Mouse (Mus musculus) limb, embryonic 15.5 days (tissue): ENCODE measurements around the gene Bmpr1a. TPM values are rescaled to one million over a fixed set of nuclear protein-coding genes. Genes with fewer than 3 reads are reported as not detected.

Source experiments
- ATAC-seq: fragments of 200-750 bp; cut with Nextera tagmentation; 2 replicates; pipeline ENCODE4 v1.8.0; 2017; ENCODE audit warnings: low read depth, moderate TSS enrichment; ENCODE audit not compliant: insufficient number of reproducible peaks, low FRiP score, low TSS enrichment
- H3K27ac ChIP-seq: fragments of 300-500 bp; sonication (generic); 2 replicates; pipeline ENCODE4 v1.5.1; 2015; ENCODE audit warnings: moderate library complexity, mild to moderate bottlenecking, inconsistent platforms
- H3K27me3 ChIP-seq: fragments of 300-500 bp; sonication (generic); 2 replicates; pipeline ENCODE4 v1.6.1; 2015; ENCODE audit warnings: inconsistent platforms
- H3K36me3 ChIP-seq: fragments of 300-500 bp; sonication (generic); 2 replicates; pipeline ENCODE4 v1.6.1; 2015; ENCODE audit warnings: inconsistent platforms
- H3K4me1 ChIP-seq: fragments of 300-500 bp; sonication (generic); 2 replicates; pipeline ENCODE4 v1.6.1; 2015; ENCODE audit warnings: inconsistent platforms
- H3K4me2 ChIP-seq: fragments of 300-500 bp; sonication (generic); 2 replicates; pipeline ENCODE4 v1.6.1; 2015; ENCODE audit warnings: mild to moderate bottlenecking, inconsistent platforms
- H3K4me3 ChIP-seq: fragments of 300-500 bp; sonication (generic); 2 replicates; pipeline ENCODE4 v1.5.1; 2015; ENCODE audit warnings: mild to moderate bottlenecking, inconsistent platforms
- H3K9ac ChIP-seq: fragments of 300-500 bp; sonication (generic); 2 replicates; pipeline ENCODE4 v1.6.1; 2015; ENCODE audit warnings: inconsistent platforms
- H3K9me3 ChIP-seq: fragments of 300-500 bp; sonication (generic); 2 replicates; pipeline ENCODE4 v1.6.1; 2016; ENCODE audit warnings: inconsistent platforms
- WGBS: fragments of 180-500 bp; shearing (Covaris S2); methylation state at CpG from one replicate; pipeline ENCODE4 v1.1.7; 2015; 5-methylcytosine and 5-hydroxymethylcytosine counted together
- polyA plus RNA-seq: library from polyadenylated mRNA; unstranded; fragments of >200 nt; fragmentation: Nextera tagmentation; extraction: Ambion mirVana; gene quantifications from 2 replicates; pipeline ENCODE4 v1.2.1, GENCODE M21; 2015

Gene Bmpr1a
- polyA plus RNA-seq = 44.1 and 54.8 TPM in 2 replicates

DNA sequence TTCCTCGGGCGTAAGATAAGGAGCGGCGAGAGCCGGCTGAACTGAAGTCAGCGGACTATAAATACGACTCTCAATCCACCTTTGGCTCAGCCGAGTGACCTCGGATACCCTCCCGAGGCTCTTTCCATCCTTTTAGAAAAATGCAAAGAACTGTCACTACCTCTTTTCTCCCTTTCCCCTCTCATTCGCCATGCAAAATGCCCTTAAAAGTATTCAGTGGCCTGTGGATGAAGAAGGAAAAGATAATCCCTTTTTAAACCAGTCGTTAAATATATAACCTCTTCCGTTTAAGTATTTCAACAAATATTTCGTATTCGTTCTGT is at the start of gene Bmpr1a:
Gene Bmpr1a, minus strand, starts transcription at position 17 of the 323 bp plus-strand sequence.
- Histone ChIP-seq H3K27ac (peak within 1 kb of the TSS; percentile 99), H3K9ac (peak within 1 kb of the TSS; percentile 97), H3K36me3 (no peaks in the 10 kb centered on the region), H3K4me1 (peaks cover 31% of the 10 kb centered on the region), H3K27me3 (no peaks in the 10 kb centered on the region), H3K4me3 (peak within 1 kb of the TSS; percentile 87), H3K9me3 (no peaks in the 10 kb centered on the region), H3K4me2 (peak within 1 kb of the TSS; percentile 59)
- ATAC-seq = no peak
- 5% methylated on average over 15 of the region's 15 CpGs for WGBS

GRCm38 (mm10) chr14:34552226-34552625 is 49.1 kb upstream of the Bmpr1a start:
- H3K4me2 ChIP-seq = no peak overlapping the region
- no peak overlapping the region for H3K9ac ChIP-seq
- ATAC-seq = no peak
- H3K27me3 ChIP-seq = no peaks in the 10 kb centered on the region
- no peaks in the 10 kb centered on the region for H3K36me3 ChIP-seq
- H3K9me3 ChIP-seq = no peaks in the 10 kb centered on the region
- H3K4me1 ChIP-seq = peaks cover 3% of the 10 kb centered on the region; the same call in 1 of the 2 replicates
- 86% methylated on average over 5 of the region's 5 CpGs for WGBS
- H3K27ac ChIP-seq = no peak overlapping the region
- H3K4me3 ChIP-seq = no peak overlapping the region

DNA sequence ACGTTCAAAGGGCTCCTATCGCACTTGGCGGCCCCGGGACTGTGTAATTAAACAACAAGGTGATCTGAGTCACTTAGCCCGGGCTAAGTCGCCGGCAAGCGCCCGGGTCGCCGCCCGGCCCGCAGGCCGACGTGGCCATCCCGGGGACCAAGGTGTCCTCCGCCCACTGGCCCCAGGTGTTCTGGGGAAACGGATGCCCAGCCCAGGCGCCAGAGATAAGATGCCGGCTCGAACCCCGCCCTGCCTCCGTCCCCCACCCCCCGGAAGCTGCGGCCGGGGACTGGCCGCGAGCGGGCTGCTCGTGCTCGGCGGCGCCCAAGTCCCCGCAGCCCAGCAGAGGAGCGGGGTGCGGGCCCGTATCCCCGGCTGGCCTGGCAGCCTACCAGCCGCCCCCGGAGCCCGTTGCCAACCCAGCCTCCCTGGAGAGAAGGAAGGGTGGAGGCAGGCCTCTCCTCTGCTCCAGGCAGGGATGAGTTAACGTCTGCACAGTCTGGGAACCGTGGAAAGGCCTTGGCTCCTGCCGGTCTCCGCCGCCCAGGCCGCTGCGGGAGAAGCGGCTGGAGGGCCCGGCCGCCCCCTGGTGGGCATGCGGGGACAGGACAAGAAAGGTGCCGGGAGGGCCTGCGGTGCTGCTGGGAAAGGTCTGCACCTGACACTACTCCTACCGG is 46.0 kb upstream of the Bmpr1a start:
- Histone ChIP-seq H3K36me3 (no peaks in the 10 kb centered on the region), H3K4me2 (peak overlapping the region; percentile 76), H3K27ac (peak overlapping the region; percentile 90), H3K9me3 (no peaks in the 10 kb centered on the region), H3K9ac (peak overlapping the region; percentile 60), H3K4me1 (peaks cover 4% of the 10 kb centered on the region; the same call in 1 of the 2 replicates), H3K4me3 (peak overlapping the region; percentile 67), H3K27me3 (no peaks in the 10 kb centered on the region)
- peak; percentile 86 for ATAC-seq
- under 1% methylated on average over 55 of the region's 55 CpGs for WGBS

DNA sequence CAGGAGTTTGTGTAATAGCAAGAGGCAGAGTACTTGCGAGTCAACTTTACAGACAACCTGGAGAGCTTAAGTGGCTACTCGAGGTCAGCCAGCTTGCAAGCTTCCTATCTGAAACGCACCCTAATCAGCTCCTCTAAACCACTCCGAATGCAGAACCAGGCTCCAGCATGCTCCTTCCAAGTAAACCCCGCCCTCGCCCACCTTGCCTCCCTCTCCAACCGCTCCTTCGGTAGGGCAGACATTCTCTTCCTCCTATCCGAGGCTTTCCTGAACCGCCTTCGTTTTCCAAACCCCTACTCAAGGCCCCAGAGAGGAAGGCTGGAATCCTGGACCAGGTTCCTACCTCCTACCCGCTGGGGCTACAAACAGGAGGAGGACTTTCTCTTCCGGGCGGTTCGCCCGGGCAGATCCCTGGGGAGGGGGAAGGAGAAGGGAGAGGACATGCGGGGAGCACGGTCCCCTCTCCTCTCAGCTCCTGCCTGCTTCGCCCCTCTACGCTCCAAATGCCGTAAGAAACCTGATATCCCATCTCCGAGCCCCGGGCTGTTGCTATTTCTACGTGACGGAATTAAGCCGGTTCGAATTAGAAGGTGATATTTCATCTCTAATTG is 45.4 kb upstream of the Bmpr1a start:
- Histone ChIP-seq H3K36me3 (no peaks in the 10 kb centered on the region), H3K27ac (peak overlapping the region; percentile 90), H3K4me3 (peak overlapping the region; percentile 67), H3K4me1 (peaks cover 4% of the 10 kb centered on the region; the same call in 1 of the 2 replicates), H3K9me3 (no peaks in the 10 kb centered on the region), H3K9ac (peak overlapping the region; percentile 60), H3K4me2 (peak overlapping the region; percentile 76), H3K27me3 (no peaks in the 10 kb centered on the region)
- 2% methylated on average over 27 of the region's 27 CpGs for WGBS
- peak; percentile 54 for ATAC-seq

GRCm38 (mm10) chr14:34544545-34544944 is 41.4 kb upstream of the Bmpr1a start:
- no peaks in the 10 kb centered on the region for H3K27me3 ChIP-seq
- no peaks in the 10 kb centered on the region for H3K9me3 ChIP-seq
- H3K36me3 ChIP-seq = no peaks in the 10 kb centered on the region
- no peak overlapping the region for H3K4me3 ChIP-seq
- 86% methylated on average over 2 of the region's 2 CpGs for WGBS
- no peak overlapping the region for H3K27ac ChIP-seq
- H3K9ac ChIP-seq = no peak overlapping the region
- H3K4me2 ChIP-seq = no peak overlapping the region
- no peak for ATAC-seq
- H3K4me1 ChIP-seq = peaks cover 14% of the 10 kb centered on the region; the same call in 1 of the 2 replicates

DNA sequence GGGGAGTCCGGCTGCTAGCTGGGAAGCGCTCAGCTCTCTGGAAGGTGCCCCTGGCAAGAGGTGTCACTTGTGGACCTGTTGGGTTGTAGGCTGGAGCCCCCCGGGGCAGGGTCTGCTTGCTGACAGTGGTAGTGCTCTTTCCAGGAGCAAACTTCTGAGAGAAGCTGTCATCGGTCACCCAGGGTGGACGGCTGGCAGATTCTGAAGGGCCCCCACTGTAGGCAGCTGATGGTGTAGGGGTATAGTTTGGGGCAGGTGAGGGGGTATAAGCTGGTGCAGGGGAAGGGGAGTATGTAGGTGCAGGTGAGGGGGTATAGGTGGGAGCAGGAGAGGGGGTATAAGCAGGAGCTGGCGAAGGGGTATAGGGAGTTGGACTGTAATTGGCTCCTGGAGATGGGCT is 40.9 kb upstream of the Bmpr1a start:
- H3K4me3 ChIP-seq = no peak overlapping the region
- 85% methylated on average over 6 of the region's 6 CpGs for WGBS
- H3K4me1 ChIP-seq = peaks cover 14% of the 10 kb centered on the region; the same call in 1 of the 2 replicates

DNA sequence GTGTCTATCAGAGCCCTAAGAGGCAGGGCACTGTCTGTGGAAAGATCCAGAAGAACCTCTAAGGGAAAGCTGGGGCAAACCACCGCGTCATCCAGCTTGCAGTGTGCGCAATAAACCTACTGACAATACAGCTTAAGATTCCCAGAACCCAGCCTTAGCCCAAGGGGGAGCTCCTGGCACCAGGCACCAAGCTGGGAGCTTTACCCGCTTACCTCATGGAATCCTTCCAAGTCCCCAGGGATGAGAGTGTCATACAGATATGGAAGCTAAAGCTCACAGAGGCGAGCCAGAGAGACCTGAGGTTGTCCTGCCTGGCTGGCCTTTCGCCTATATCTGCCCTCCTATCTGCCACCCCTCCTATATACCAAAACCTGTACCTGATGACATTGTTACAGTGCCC is 40.5 kb upstream of the Bmpr1a start:
- ATAC-seq = no peak
- 68% methylated on average over 6 of the region's 6 CpGs for WGBS
- H3K4me2 ChIP-seq = no peak overlapping the region

More for the DNA sequence above, 40.9 kb upstream of the Bmpr1a start:
- no peak overlapping the region for H3K27ac ChIP-seq
- H3K9ac ChIP-seq = no peak overlapping the region
- no peaks in the 10 kb centered on the region for H3K9me3 ChIP-seq
- no peak for ATAC-seq
- H3K4me2 ChIP-seq = no peak overlapping the region
- no peaks in the 10 kb centered on the region for H3K36me3 ChIP-seq
- H3K27me3 ChIP-seq = no peaks in the 10 kb centered on the region

GRCm38 (mm10) chr14:34541896-34542295 is 38.8 kb upstream of the Bmpr1a start:
- Histone ChIP-seq H3K9me3 (no peaks in the 10 kb centered on the region), H3K36me3 (no peaks in the 10 kb centered on the region), H3K9ac (no peak overlapping the region), H3K27ac (no peak overlapping the region), H3K4me3 (no peak overlapping the region), H3K27me3 (no peaks in the 10 kb centered on the region), H3K4me1 (peaks cover 11% of the 10 kb centered on the region; the same call in 1 of the 2 replicates), H3K4me2 (no peak overlapping the region)
- WGBS = 67% methylated on average over 5 of the region's 5 CpGs
- no peak for ATAC-seq

More for the DNA sequence above, 40.5 kb upstream of the Bmpr1a start:
- Histone ChIP-seq H3K36me3 (no peaks in the 10 kb centered on the region), H3K9me3 (no peaks in the 10 kb centered on the region), H3K4me3 (no peak overlapping the region), H3K27me3 (no peaks in the 10 kb centered on the region), H3K4me1 (peaks cover 14% of the 10 kb centered on the region; the same call in 1 of the 2 replicates), H3K9ac (no peak overlapping the region), H3K27ac (no peak overlapping the region)

DNA sequence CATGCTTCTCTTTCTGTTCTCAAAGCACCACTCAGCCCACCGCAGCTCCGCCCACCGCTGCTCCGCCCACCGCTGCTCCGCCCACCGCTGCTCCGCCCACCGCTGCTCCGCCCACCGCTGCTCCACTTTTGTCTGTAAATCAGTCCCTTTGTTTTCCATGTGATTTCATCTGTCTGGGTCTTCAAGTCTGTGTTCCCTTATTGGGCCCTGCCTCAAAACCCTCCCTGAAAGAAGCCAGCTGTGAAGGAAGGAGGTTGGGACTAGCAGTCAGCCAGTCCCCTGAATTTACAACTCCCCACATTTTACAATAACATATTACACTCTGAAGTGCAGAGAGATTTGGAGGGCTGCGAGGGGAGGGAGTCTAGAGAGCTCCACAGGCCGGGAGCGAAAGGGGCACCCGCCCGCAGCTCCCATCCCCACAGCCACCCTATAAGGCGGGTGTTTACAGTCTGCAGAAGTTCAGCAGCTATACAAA is 37.6 kb upstream of the Bmpr1a start:
- Histone ChIP-seq H3K4me2 (peak overlapping the region; percentile 12), H3K27me3 (no peaks in the 10 kb centered on the region), H3K4me1 (peaks cover 11% of the 10 kb centered on the region; the same call in 1 of the 2 replicates), H3K36me3 (no peaks in the 10 kb centered on the region), H3K9ac (no peak overlapping the region), H3K9me3 (no peaks in the 10 kb centered on the region), H3K27ac (peak overlapping the region; percentile 57), H3K4me3 (no peak overlapping the region)
- ATAC-seq = 0 out of 2 replicates have a peak, but pooled peaks have one; percentile 15
- 17% methylated on average over 17 of the region's 17 CpGs for WGBS

GRCm38 (mm10) chr14:34535883-34536282 is 32.7 kb upstream of the Bmpr1a start:
- Histone ChIP-seq H3K4me1 (peaks cover 4% of the 10 kb centered on the region; the same call in 1 of the 2 replicates), H3K36me3 (no peaks in the 10 kb centered on the region), H3K27ac (no peak overlapping the region), H3K4me3 (no peak overlapping the region), H3K4me2 (no peak overlapping the region), H3K27me3 (no peaks in the 10 kb centered on the region), H3K9ac (no peak overlapping the region), H3K9me3 (no peaks in the 10 kb centered on the region)
- 76% methylated on average over 4 of the region's 4 CpGs for WGBS
- no peak for ATAC-seq

- no peaks in the 10 kb centered on the region for H3K4me1 ChIP-seq
- 74% methylated on average over 5 of the region's 5 CpGs for WGBS
- no peak overlapping the region for H3K4me2 ChIP-seq
- no peaks in the 10 kb centered on the region for H3K9me3 ChIP-seq
- no peaks in the 10 kb centered on the region for H3K36me3 ChIP-seq
- no peak overlapping the region for H3K4me3 ChIP-seq
- H3K27me3 ChIP-seq = no peaks in the 10 kb centered on the region
- ATAC-seq = no peak
- no peak overlapping the region for H3K27ac ChIP-seq
- H3K9ac ChIP-seq = no peak overlapping the region
Observed at GRCm38 (mm10) chr14:34533537-34533936, 30.4 kb upstream of the Bmpr1a start.

DNA sequence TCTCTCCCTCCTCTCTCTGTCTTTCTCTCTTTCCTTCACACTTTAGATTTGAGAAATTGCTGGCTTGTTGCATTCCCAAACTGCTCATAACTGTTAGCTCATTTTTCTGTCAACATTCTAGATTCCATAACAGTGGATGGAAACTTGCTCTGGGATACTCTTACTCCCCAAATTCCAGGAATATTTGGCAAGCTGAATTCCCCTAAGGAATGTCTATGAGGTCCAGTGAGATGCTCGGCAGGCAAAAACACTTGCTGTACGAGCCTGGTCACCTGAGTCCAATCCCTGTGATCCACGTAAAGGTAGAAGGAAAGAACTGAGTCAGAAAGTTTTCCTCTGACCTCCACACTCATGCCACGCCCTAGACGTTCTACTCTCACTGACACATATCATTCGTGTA is 29.4 kb upstream of the Bmpr1a start:
- no peaks in the 10 kb centered on the region for H3K9me3 ChIP-seq
- H3K27ac ChIP-seq = no peak overlapping the region
- no peak overlapping the region for H3K4me2 ChIP-seq
- no peak overlapping the region for H3K4me3 ChIP-seq
- H3K36me3 ChIP-seq = no peaks in the 10 kb centered on the region
- H3K9ac ChIP-seq = no peak overlapping the region
- ATAC-seq = no peak
- H3K4me1 ChIP-seq = no peaks in the 10 kb centered on the region
- no peaks in the 10 kb centered on the region for H3K27me3 ChIP-seq
- WGBS = 50% methylated on average over 6 of the region's 6 CpGs
